Mouse (Mus musculus): ENCODE data around the gene Chrd.

The Chrd gene

GRCm38 (mm10) chr16:20733731-20734730 lies 1.1 kb downstream of the Chrd start, which contains the start of gene Thpo:
Gene Thpo, minus strand, starts transcription at chr16:20734511.
- DNase-seq (ENCODE audit: low spot score in 2 of 2) = no peak

DNA sequence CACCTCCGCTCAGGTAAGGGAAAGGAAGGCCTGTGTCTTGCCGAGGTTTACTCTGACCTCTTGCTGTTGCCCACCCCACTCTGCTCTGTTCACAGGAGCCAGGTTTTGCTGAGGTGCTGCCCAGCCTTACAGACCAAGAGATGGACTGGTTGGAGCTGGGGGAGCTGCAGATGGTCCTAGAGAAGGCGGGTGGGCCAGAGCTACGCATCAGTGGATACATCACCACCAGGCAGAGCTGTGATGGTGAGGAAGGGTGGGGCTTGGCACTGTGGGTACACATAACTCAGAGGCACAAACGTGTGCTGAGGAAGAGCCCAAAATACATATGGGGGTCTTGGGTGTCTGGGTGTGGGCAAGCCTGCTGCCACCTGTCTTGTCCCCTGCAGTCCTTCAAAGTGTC lies 2.7 kb downstream of the Chrd start:
- no peak for DNase-seq (ENCODE audit: low spot score in 2 of 2)

DNA sequence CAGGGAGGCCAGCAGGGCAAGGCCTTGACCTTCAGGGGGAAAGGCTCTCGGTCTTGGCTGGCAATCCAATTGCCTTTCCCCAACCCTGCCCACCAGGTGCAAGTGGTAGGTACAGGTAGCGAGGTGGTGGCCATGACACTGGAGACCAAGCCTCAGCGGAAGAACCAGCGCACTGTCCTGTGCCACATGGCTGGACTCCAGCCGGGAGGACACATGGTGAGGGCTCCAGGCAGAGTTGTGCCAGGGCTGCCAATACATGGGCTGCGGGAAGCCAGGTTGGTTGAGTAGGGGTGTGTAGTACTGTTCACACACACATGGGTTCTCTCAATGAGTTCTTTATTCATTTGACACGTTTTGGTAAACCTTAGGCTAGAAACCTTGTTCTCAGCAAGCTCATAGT lies 3.2 kb downstream of the Chrd start:
- no peak for DNase-seq (ENCODE audit: low spot score in 2 of 2)

DNA sequence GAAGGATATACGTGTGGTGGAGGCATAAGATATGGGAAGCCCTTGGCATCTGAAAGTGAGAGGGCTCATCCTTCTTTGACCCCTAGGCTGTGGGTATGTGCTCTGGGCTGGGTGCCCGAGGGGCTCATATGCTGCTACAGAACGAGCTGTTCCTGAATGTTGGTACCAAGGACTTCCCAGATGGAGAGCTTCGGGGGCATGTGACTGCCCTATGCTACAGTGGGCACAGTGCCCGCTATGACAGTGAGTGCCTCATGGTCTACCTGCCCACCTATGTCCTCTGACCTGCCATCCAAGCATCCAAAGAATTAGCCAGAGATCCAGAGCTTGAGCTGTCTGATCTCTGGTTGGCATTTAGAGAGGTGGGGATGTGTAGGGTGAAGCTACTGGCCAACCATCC lies 3.9 kb downstream of the Chrd start:
- DNase-seq (ENCODE audit: low spot score in 2 of 2) = no peak

- no peak for DNase-seq (ENCODE audit: low spot score in 2 of 2)
Measured at GRCm38 (mm10) chr16:20739845-20740244, 6.9 kb downstream of the Chrd start.

- peak; percentile 81 to 82 for DNase-seq (ENCODE audit: low spot score in 2 of 2)
Measured at GRCm38 (mm10) chr16:20746641-20747040, 13.7 kb downstream of the Chrd start.

- DNase-seq (ENCODE audit: low spot score in 2 of 2) = no peak
Measured at GRCm38 (mm10) chr16:20750518-20750917, 17.6 kb downstream of the Chrd start.

- DNase-seq (ENCODE audit: low spot score in 2 of 2) = peak; percentile 75 to 81
Measured at GRCm38 (mm10) chr16:20756052-20756451, 23.1 kb downstream of the Chrd start.

DNA sequence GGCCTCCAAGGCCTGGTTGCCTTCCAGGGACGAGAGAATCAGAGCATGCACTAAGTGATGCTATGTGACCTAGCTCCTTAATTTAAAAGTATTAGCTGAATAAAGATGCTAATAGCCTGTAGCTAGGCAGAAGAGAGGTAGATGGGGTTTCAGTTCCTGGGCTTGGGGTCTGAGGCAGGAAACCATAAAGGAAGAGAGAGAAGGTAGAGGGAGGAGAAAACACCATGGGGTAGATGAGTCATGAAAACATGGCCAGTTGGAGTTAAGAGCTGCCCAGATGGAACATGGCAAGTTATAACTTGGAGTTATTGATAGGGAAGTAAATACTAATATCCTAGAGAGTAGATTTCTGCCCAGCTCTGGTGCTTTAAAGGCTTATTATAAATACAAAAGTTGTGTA lies 24.5 kb downstream of the Chrd start:
- DNase-seq (ENCODE audit: low spot score in 2 of 2) = no peak

- DNase-seq (ENCODE audit: low spot score in 2 of 2) = peak in 1 of 2 experiments; percentile 38
Measured at GRCm38 (mm10) chr16:20761681-20762080, 28.8 kb downstream of the Chrd start.

DNA sequence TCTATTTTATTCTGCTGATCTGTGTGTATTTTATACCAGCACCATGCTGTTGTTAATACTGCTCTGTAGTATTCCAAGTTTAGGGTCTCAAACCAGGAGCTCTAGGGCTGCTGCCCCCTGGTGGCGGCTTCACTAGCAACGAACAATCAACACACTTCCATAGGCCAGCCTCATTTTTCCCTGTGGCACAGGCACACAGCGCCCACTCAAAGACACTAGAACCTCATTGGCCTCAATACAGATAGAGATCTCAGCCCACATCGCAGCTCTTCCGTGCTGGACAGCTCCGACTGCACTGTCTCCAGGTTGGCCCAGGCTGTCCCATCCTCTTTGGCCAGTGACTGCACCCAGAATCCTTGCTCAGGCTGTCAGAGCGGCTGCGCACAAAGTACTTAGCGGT lies 32.3 kb downstream of the Chrd start:
- DNase-seq (ENCODE audit: low spot score in 2 of 2) = peak in 1 of 2 experiments; percentile 23

- no peak for DNase-seq (ENCODE audit: low spot score in 2 of 2)
Measured at GRCm38 (mm10) chr16:20775021-20775420, 42.1 kb downstream of the Chrd start.

- DNase-seq (ENCODE audit: low spot score in 2 of 2) = no peak
Measured at GRCm38 (mm10) chr16:20779846-20780245, 46.9 kb downstream of the Chrd start.

- DNase-seq (ENCODE audit: low spot score in 2 of 2) = no peak
Measured at GRCm38 (mm10) chr16:20781101-20781630, 48.2 kb downstream of the Chrd start.

DNA sequence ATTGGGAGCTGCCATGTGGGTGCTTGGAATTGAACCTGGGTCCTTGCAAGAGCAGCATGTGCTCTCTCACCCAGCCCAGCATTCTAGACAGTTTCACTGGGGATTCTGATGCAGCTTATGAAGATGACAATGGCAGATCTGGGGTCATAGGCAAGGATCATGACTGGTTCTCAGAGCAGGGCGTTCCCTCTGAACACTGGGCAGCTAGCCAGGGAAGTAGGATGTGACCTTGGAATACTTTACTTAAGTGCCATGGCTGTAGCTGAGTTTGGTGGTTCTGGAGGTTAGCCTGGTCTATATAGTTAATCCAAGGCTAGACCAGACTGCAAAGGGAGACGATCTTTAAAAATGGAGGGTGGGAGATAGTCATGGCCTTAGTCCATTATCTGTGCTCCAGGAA lies 51.0 kb downstream of the Chrd start:
- DNase-seq (ENCODE audit: low spot score in 2 of 2) = no peak

DNA sequence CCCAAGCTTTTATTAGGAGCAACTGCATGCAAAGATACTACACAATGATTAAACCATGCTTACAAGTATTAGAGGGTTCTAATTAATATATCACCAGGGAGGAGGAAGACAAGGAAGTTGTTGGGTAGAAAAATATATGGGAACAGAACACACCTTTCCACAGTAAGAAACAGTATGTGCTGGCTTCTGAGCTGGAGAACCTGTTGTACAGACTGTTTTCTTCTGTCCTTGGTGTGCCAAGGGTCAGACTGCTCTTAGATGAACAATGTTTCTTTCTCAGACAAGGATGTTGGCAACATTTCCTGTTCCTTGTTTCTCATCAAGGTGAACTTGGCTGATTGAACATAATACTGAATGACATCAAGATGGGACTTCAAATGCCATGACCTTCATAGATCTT lies 51.8 kb downstream of the Chrd start:
- no peak for DNase-seq (ENCODE audit: low spot score in 2 of 2)

GRCm38 (mm10) chr16:20786556-20786955 lies 53.6 kb downstream of the Chrd start:
- DNase-seq (ENCODE audit: low spot score in 2 of 2) = no peak

DNA sequence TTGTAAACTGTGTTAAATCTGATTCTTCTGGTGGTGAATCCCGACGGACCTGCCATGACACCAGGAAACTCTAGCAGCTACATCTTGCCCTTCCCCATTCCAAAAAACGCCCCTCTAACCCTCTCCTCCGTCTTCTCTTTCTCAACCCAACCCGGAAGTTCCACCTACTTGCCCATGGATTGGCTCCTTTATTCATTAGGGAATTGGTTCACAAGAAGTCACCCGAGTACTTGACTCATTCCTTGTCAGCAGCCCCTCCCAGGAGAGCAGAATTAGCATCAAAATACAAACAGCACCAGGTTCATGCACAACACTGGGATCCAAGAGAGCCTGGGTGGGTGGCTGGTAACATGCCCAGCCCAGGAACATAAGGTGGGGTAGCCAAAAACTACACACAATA lies 58.9 kb downstream of the Chrd start:
- no peak for DNase-seq (ENCODE audit: low spot score in 2 of 2)
